Mouse (Mus musculus): Measurements from ENCODE around the gene Ist1.

- TF ChIP-seq ZC3H11A (IDR thresholded peaks at IDR 0.05; ENCODE audit: borderline replicate concordance, low read depth, low read length) (no peak), CHD2 (IDR thresholded peaks at IDR 0.05; ENCODE audit: low read depth, low read length) (no peak), HCFC1 (IDR thresholded peaks at IDR 0.05; ENCODE audit: borderline replicate concordance, insufficient read depth, low read length) (no peak)
Observed at GRCm38 (mm10) chr8:109692443-109693145, 466 bp downstream of the Ist1 start.

Measured in ES-E14 (cell line).